Mouse (Mus musculus): ENCODE data around the gene Mctp1.

DNA sequence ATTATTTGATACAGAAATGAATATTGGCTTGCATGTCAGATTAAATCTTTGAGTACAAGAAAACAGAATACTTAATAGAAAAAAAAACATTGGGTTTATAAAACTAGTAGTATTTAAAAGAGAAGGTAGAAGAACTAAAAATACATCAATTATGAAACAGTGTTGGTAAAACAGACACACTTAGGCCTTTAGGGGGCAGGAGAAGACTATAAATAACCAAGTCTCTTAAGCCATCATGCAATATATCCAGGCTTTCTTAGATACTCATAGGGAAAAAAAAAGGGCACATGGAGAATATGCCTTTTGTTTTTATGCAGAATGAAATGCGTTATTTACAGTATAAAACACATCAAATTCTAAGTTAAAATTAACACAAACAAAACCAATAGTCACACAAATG is 661.0 kb downstream of the Mctp1 start:
- TF ChIP-seq GATA1 (IDR thresholded peaks at IDR 0.05; ENCODE audit: borderline replicate concordance, low read length) (no peak), FLI1 (IDR thresholded peaks at IDR 0.05; ENCODE audit: low read length) (no peak)
